Mouse (Mus musculus): ENCODE results near the gene Loxl4.

The Loxl4 gene

DNA sequence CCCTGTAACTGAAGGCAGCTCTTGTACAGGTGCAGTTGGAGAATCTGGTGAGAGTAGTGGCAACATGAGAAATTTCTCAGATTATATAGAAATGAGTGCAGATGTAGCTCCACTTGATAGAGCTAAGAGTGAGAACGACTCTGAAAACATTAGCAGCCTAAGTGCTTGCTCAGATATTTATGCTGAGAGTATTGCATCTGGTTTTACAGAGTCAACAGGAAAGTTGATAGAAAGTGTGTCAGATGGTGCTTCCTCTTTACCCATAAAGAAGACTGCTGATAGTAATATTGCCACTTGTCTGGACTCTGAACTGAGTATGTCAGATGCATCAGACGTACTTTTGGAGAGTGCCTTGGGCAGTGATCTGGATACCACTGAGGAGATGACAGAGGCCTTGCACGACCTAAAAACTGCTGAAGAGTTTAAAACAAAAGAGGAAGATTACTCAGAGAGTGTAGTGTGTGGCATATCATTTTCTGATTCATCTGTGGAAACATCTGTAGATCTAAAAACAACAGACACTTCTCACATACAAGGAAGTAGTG, 48.8 kb downstream of the Loxl4 start:
- DNase-seq (ENCODE audit: low spot score) = no peak

DNA sequence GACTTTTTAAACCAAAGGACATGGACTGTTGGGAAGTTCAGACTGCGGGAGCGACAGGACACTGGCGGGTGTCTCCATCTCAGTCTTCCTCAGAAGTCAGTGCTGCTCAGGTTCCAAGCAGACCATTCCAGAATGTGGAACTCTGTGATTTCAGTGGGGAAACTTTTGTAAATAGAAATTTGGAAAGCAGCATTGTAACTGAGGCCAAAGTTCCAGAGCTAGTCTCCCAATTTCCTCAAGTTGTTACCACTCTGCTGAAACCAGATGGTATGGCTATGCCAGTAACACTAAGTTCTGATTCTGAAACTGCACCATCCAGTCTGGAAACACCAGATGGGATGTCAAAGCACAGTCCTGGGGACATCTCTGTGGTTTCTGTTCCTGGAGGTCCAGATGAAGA, 49.6 kb downstream of the Loxl4 start:
- DNase-seq (ENCODE audit: low spot score) = no peak

DNA sequence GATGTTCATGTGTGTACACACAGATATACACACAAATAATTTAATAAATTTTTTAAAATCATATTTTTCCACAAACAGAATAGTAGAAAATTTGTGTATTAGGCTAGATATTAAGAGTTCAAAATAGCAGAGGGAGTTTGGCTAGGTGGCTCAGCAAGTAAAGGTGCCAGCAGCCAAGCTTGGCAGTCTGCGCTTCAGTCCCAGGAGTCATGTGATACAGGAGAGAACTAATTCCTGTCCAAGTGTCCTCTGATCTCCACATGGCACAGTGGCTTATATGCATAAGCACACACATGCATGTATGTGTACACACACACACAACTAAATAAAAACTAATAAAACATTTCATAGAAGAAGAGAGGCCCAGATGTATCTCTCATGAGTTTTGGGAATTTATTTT, 50.6 kb downstream of the Loxl4 start:
- DNase-seq (ENCODE audit: low spot score) = no peak

DNA sequence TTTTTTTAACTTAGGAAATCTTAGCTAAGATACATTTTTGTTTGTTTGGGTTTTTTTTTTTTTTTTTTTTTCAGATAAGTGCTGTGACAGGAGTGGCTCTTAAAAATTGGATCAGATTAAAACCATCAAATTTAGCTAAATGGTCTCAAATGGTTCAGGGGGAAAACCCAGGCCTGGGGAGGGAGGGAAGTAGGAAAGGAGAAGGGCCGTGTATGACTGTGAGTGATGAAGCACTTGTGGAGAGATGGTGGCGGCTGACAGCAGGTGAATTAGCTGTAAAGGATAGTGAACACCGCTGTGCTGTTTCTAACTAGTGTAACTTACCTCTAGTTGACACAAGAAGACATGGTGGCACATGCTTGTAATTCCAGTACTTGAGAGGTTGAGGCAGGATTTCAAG, 53.9 kb downstream of the Loxl4 start:
- no peak for DNase-seq (ENCODE audit: low spot score)
